Mouse (Mus musculus) liver, embryonic 14.5 days (tissue): ENCODE measurements around the gene Stk40. TPM values are rescaled to one million over a fixed set of nuclear protein-coding genes. Genes with fewer than 3 reads are reported as not detected.
"Not testable (repeated sequence)": the region's sequence is repeated elsewhere in the genome, so short reads cannot be mapped to it uniquely, and the experiment has no call there.

Experiments used
- ATAC-seq: fragments of 200-750 bp; cut with Nextera tagmentation; 2 replicates; pipeline ENCODE4 v1.8.0; 2017; ENCODE audit warnings: moderate number of reproducible peaks, mild to moderate bottlenecking, moderate library complexity; ENCODE audit not compliant: insufficient read depth
- DNase-seq, 3 experiments: peaks; one replicate each; pipeline ENCODE4 v3.0.0-alpha.2; 2012 to 2013; ENCODE audit warnings: low read depth in 3 of 3, low spot score in 3 of 3
- H3K27ac ChIP-seq: fragments of 300-500 bp; sonication (generic); 2 replicates; pipeline ENCODE4 v1.5.1; 2014; ENCODE audit warnings: moderate library complexity, mild to moderate bottlenecking, control low read depth, inconsistent platforms
- H3K27me3 ChIP-seq: fragments of 300-500 bp; sonication (generic); 2 replicates; pipeline ENCODE4 v1.6.1; 2014; ENCODE audit warnings: mild to moderate bottlenecking, low read length, moderate library complexity; ENCODE audit not compliant: control insufficient read depth, insufficient read depth
- H3K36me3 ChIP-seq: fragments of 300-500 bp; sonication (generic); replicated peaks from 2 replicates; pipeline ENCODE4 v1.6.1; 2014; ENCODE audit warnings: low read depth; ENCODE audit not compliant: control insufficient read depth, insufficient read depth
- H3K4me1 ChIP-seq, 2 experiments: fragments of 200-500 bp in 1 of 2; fragments of 300-500 bp in 1 of 2; sonication (generic) in 1 of 2; replicated peaks; 2 replicates each; pipeline ENCODE4 v1.6.1; 2012 to 2014; ENCODE audit warnings: antibody characterized with exemption in 1 of 2, inconsistent platforms in 1 of 2, low read length in 1 of 2; ENCODE audit not compliant: control insufficient read depth in 2 of 2, insufficient read depth in 2 of 2
- H3K4me2 ChIP-seq: fragments of 300-500 bp; sonication (generic); 2 replicates; pipeline ENCODE4 v1.6.1; 2014; ENCODE audit warnings: low read depth, mild to moderate bottlenecking, control low read depth, moderate library complexity
- H3K4me3 ChIP-seq, 2 experiments: fragments of 200-500 bp in 1 of 2; fragments of 300-500 bp in 1 of 2; sonication (generic) in 1 of 2; 2 replicates each; pipeline ENCODE4 v1.5.1; 2012 to 2014; ENCODE audit warnings: low read depth in 2 of 2, low read length in 2 of 2, mild to moderate bottlenecking in 2 of 2, control low read depth in 1 of 2, inconsistent platforms in 1 of 2, moderate library complexity in 1 of 2; ENCODE audit not compliant: insufficient read depth in 1 of 2
- H3K9ac ChIP-seq: fragments of 300-500 bp; sonication (generic); replicated peaks from 2 replicates; pipeline ENCODE4 v1.6.1; 2014; ENCODE audit warnings: mild to moderate bottlenecking, control low read depth, moderate library complexity
- H3K9me3 ChIP-seq: fragments of 300-500 bp; sonication (generic); 2 replicates; pipeline ENCODE4 v1.6.1; 2016; ENCODE audit warnings: low read length, mixed read lengths; ENCODE audit not compliant: control insufficient read depth
- CTCF ChIP-seq: IDR thresholded peaks from 2 replicates; pipeline ENCODE4 v1.5.1; 2016; ENCODE audit warnings: antibody characterized with exemption, low read depth, control low read depth
- EP300 ChIP-seq: IDR thresholded peaks from 2 replicates; pipeline ENCODE4 v1.6.1; 2016; ENCODE audit warnings: antibody characterized with exemption, low read depth
- WGBS: fragments of 180-500 bp; shearing (Covaris S2); extraction: QIAGEN DNeasy Blood & Tissue Kit; methylation state at CpG from one replicate; pipeline ENCODE4 v1.1.7; 2014; ENCODE audit not compliant: insufficient replicate concordance; 5-methylcytosine and 5-hydroxymethylcytosine counted together
- polyA plus RNA-seq, 2 experiments: library from polyadenylated mRNA; depleted of rRNA in 1 of 2; stranded (reverse) in 1 of 2; unstranded in 1 of 2; fragments of >200 nt; fragmentation: Nextera tagmentation in 1 of 2; extraction: Ambion mirVana in 1 of 2; gene quantifications; 2 replicates each; pipeline versions ENCODE4 v1.2.1 to v1.2.3; 2012 to 2014

Gene Stk40
- polyA plus RNA-seq, 2 experiments, result 4.3 to 9.0 TPM

DNA sequence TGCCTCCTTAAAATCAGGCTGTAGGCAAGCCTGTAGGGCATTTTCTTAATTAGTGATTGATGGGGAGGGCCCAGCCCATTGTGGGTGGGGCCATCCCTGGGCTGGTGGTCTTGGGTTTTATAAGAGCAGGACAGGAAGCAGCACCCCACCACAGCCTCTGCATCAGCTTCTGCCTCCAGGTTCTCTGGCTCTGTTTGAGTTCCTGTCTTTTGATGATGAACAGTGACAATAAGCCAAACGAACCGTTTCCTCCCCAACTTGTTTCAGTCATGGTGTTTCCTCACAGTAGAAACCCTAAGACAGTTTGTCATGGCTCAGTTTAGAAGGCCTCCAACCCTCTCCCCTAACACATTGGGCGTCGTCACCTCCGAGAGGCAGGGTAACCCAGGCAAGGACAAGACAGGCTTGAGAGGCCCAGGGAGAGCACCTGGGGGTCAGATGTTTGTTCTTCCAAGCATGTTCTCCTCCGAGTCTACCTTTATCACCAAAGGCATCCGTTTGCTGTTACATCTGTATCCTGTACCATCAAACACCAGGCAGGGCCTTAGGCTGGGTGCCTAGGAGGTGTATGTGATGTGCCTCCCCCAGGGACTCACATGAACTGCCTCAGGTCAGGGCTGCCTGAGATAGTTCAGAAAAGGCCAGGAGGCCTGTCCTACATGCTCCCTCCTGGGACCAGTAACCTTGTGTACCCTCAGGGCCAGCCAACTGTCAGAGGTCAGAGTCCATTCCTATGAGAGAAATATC is 13.5 kb upstream of the Stk40 start:
- no peak for ATAC-seq

GRCm38 (mm10) chr4:126090848-126091124 is 13.0 kb upstream of the Stk40 start:
- Histone ChIP-seq H3K4me3 (no peak overlapping the region), H3K4me1 (peaks cover 0 to 7% of the 10 kb centered on the region in 2 experiments; a peak in 2 of 4 replicates), H3K27me3 (no peaks in the 10 kb centered on the region), H3K9ac (no peak overlapping the region), H3K36me3 (no peaks in the 10 kb centered on the region), H3K4me2 (no peak overlapping the region), H3K27ac (no peak overlapping the region), H3K9me3 (no peaks in the 10 kb centered on the region)
- DNase-seq (no peak), ATAC-seq (no peak)
- WGBS, result 44% methylated on average over 4 of the region's 4 CpGs
- no peak for TF ChIP-seq EP300
- TF ChIP-seq CTCF, result no peak

More for the DNA sequence above, 13.5 kb upstream of the Stk40 start:
- 45% methylated on average over 7 of the region's 7 CpGs for WGBS
- H3K4me3 ChIP-seq, result no peak overlapping the region
- TF ChIP-seq EP300 (no peak), CTCF (no peak)
- H3K9ac ChIP-seq, result no peak overlapping the region
- H3K36me3 ChIP-seq, result no peaks in the 10 kb centered on the region
- H3K4me2 ChIP-seq, result no peak overlapping the region
- no peak for DNase-seq
- no peaks in the 10 kb centered on the region for H3K27me3 ChIP-seq
- H3K9me3 ChIP-seq, result no peaks in the 10 kb centered on the region
- no peak overlapping the region for H3K27ac ChIP-seq
- peaks cover 0 to 7% of the 10 kb centered on the region in 2 experiments; a peak in 2 of 4 replicates for H3K4me1 ChIP-seq

DNA sequence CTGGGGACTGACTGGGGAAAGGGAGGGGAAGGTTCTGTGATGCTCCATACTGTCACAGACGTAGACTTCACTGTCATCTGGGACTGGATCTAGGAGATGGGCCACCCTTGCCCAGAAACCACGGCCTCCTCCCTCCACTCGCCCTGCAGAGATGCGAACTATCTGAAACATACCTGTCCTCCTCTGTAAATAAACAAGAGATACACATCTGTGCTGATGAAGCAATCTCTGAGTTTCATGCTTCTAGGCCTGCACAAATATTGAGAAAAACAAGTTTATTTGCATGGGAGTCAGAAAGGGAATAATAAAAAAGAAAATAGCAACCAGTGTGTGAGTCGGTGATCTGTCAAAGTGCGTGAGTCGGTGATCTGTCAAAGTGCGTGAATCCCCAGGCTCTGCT is 11.9 kb upstream of the Stk40 start:
- Histone ChIP-seq H3K9me3 (no peaks in the 10 kb centered on the region), H3K27ac (no peak overlapping the region), H3K27me3 (no peaks in the 10 kb centered on the region), H3K4me2 (no peak overlapping the region), H3K9ac (no peak overlapping the region), H3K4me1 (peaks cover 1 to 8% of the 10 kb centered on the region in 2 experiments), H3K36me3 (no peaks in the 10 kb centered on the region), H3K4me3 (no peak overlapping the region)
- DNase-seq, result no peak
- WGBS, result 78% methylated on average over 8 of the region's 8 CpGs
- ATAC-seq, result no peak
- TF ChIP-seq EP300 (no peak), CTCF (no peak)

- DNase-seq, H3K36me3 ChIP-seq, H3K9ac ChIP-seq, H3K27ac ChIP-seq, ATAC-seq, H3K27me3 ChIP-seq, H3K9me3 ChIP-seq: not testable (repeated sequence)
- Histone ChIP-seq H3K4me1 (peaks cover 24 to 31% of the 10 kb centered on the region in 2 experiments), H3K4me2 (peak overlapping the region; percentile 91), H3K4me3 (peak overlapping the region in 1 of 2 experiments; percentile 83; a peak in 2 of 4 replicates)
- 48% methylated on average over 14 of the region's 14 CpGs for WGBS
Measured at GRCm38 (mm10) chr4:126095622-126096430, 7.9 kb upstream of the Stk40 start.

DNA sequence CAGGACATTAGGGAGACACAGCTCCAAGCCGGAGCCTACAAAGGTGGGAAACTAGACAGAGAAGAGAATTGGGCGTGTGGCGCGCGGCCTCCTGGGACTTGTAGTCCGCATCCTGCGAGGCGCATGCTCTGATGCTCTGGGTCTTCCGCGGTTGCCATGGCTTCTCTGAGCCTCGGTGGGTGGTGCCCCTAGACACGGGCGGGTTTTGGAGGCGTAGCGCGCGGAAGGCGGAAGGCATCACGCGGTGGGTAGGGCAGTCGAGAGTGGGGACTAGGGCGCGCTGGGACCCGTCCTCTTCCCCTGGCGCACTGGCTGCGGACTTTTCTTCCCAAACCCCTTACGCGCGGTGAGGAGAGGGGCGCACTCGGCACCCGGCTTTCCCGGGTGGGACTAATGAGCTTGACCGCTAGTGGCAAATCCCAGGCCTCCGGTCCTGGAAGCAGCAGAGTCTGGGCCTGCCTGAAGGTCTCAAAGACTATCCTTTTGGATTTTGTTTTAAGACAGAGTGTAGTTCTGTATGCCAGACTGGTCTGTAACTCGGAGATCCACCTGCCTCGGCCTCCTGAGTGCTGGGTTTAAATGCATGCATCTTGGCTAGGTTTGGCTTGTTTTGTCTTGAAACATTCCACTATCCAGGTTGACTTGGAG is 7.2 kb upstream of the Stk40 start, which contains the start of gene Lsm10:
Lsm10 (plus strand) TSS at position 160 of the 648 bp plus-strand sequence.
- 2% methylated on average over 36 of the region's 37 CpGs for WGBS
- peak within 1 kb of the TSS; percentile 91 for H3K4me2 ChIP-seq
- peak; percentile 98 for ATAC-seq
- H3K27ac ChIP-seq, result peak within 1 kb of the TSS; percentile 64
- no peaks in the 10 kb centered on the region for H3K9me3 ChIP-seq
- H3K27me3 ChIP-seq, result no peaks in the 10 kb centered on the region
- TF ChIP-seq EP300 (no peak), CTCF (0 out of 2 replicates have a peak, but pooled peaks have one; percentile 12)
- peak within 1 kb of the TSS; percentile 74 to 83 for H3K4me3 ChIP-seq
- H3K9ac ChIP-seq, result peak within 1 kb of the TSS; percentile 82
- H3K4me1 ChIP-seq, result peaks cover 26 to 34% of the 10 kb centered on the region in 2 experiments
- peak; percentile 92 to 94 (median 93) for DNase-seq
- H3K36me3 ChIP-seq, result peaks cover 3% of the 10 kb centered on the region
